Mouse (Mus musculus) midbrain, postnatal 0 days (tissue): ENCODE data around the gene Chd4. TPM values are rescaled to one million over a fixed set of nuclear protein-coding genes. Genes with fewer than 3 reads are reported as not detected.

Experiments used
- ATAC-seq: fragments of 200-750 bp; cut with Nextera tagmentation; 2 replicates; pipeline ENCODE4 v1.8.0; 2017; ENCODE audit warnings: moderate number of reproducible peaks, mild to moderate bottlenecking, moderate TSS enrichment, moderate library complexity; ENCODE audit not compliant: low FRiP score
- DNase-seq: peaks from one replicate; pipeline ENCODE4 v3.0.0-alpha.2; 2015; ENCODE audit warnings: low spot score
- H3K27ac ChIP-seq: fragments of 300-500 bp; sonication (generic); 2 replicates; pipeline ENCODE4 v1.5.1; 2014; ENCODE audit warnings: low read depth, mild to moderate bottlenecking, low read length, mixed read lengths
- H3K27me3 ChIP-seq: fragments of 300-500 bp; sonication (generic); 2 replicates; pipeline ENCODE4 v1.6.1; 2014; ENCODE audit warnings: low read length, control low read depth, mixed read lengths; ENCODE audit not compliant: insufficient read depth
- H3K36me3 ChIP-seq: fragments of 300-500 bp; sonication (generic); 2 replicates; pipeline ENCODE4 v1.6.1; 2014; ENCODE audit warnings: low read length, control low read depth, mixed read lengths; ENCODE audit not compliant: insufficient read depth
- H3K4me1 ChIP-seq: fragments of 300-500 bp; sonication (generic); 2 replicates; pipeline ENCODE4 v1.6.1; 2014; ENCODE audit warnings: mild to moderate bottlenecking, control low read depth, antibody characterized with exemption, low read length, mixed read lengths; ENCODE audit not compliant: insufficient read depth
- H3K4me2 ChIP-seq: fragments of 300-500 bp; sonication (generic); 2 replicates; pipeline ENCODE4 v1.6.1; 2014; ENCODE audit warnings: low read depth, mild to moderate bottlenecking, low read length, mixed read lengths; ENCODE audit not compliant: poor library complexity, severe bottlenecking
- H3K4me3 ChIP-seq: fragments of 300-500 bp; sonication (generic); 2 replicates; pipeline ENCODE4 v1.5.1; 2014; ENCODE audit warnings: low read depth, mild to moderate bottlenecking, low read length, moderate library complexity
- H3K9ac ChIP-seq: fragments of 300-500 bp; sonication (generic); replicated peaks from 2 replicates; pipeline ENCODE4 v1.6.1; 2014; ENCODE audit warnings: mild to moderate bottlenecking, low read length, moderate library complexity, mixed read lengths; ENCODE audit not compliant: poor library complexity, severe bottlenecking
- H3K9me3 ChIP-seq: fragments of 300-500 bp; sonication (generic); 2 replicates; pipeline ENCODE4 v1.6.1; 2016; ENCODE audit warnings: low read length, control low read depth
- CTCF ChIP-seq: IDR thresholded peaks from 2 replicates; pipeline ENCODE4 v1.5.1; 2016; ENCODE audit warnings: antibody characterized with exemption, mild to moderate bottlenecking
- WGBS: fragments of 180-500 bp; shearing (Covaris S2); extraction: QIAGEN DNeasy Blood & Tissue Kit; methylation state at CpG from one replicate; pipeline ENCODE4 v1.1.7; 2014; 5-methylcytosine and 5-hydroxymethylcytosine counted together
- polyA plus RNA-seq: library from polyadenylated mRNA; unstranded; fragments of >200 nt; fragmentation: Nextera tagmentation; extraction: Ambion mirVana; gene quantifications from 2 replicates; pipeline ENCODE4 v1.2.1, GENCODE M21; 2015
- total RNA-seq: library from RNA; depleted of rRNA; stranded (reverse); fragments of >200 nt; gene quantifications from 2 replicates; pipeline ENCODE4 v1.2.3, GENCODE M21; 2014

Chd4 gene
- total and polyA plus RNA-seq, 2 experiments from 2014 or later, result 89.1 to 117 TPM

GRCm38 (mm10) chr6:125088561-125089321 lies 7.0 kb upstream of the Chd4 start:
- Histone ChIP-seq H3K27me3 (no peaks in the 10 kb centered on the region), H3K4me2 (peak overlapping the region; percentile 43), H3K9ac (peak overlapping the region; percentile 5; the same call in 1 of the 2 replicates), H3K9me3 (no peaks in the 10 kb centered on the region), H3K27ac (peak overlapping the region; percentile 89), H3K4me3 (no peak overlapping the region), H3K4me1 (peaks cover 16% of the 10 kb centered on the region), H3K36me3 (no peaks in the 10 kb centered on the region)
- ATAC-seq, result peak; percentile 84
- DNase-seq, result peak; percentile 95
- WGBS, result 2% methylated on average over 20 of the region's 20 CpGs
- TF ChIP-seq CTCF, result peak; percentile 35

GRCm38 (mm10) chr6:125089521-125090321 lies 6.1 kb upstream of the Chd4 start:
- WGBS, result 4% methylated on average over 14 of the region's 15 CpGs
- peak overlapping the region; percentile 43 for H3K4me2 ChIP-seq
- peak; percentile 16; the same call in 1 of the 2 replicates for TF ChIP-seq CTCF
- no peaks in the 10 kb centered on the region for H3K9me3 ChIP-seq
- H3K27ac ChIP-seq, result peak overlapping the region; percentile 89
- H3K4me3 ChIP-seq, result no peak overlapping the region
- DNase-seq (peak; percentile 89), ATAC-seq (peak; percentile 75)
- no peaks in the 10 kb centered on the region for H3K36me3 ChIP-seq
- H3K9ac ChIP-seq, result peak overlapping the region; percentile 29; the same call in 1 of the 2 replicates
- H3K4me1 ChIP-seq, result peaks cover 16% of the 10 kb centered on the region
- no peaks in the 10 kb centered on the region for H3K27me3 ChIP-seq

- Histone ChIP-seq H3K4me3 (no peak overlapping the region), H3K4me2 (0 out of 2 replicates have a peak overlapping the region, but pooled peaks have one; percentile 43), H3K27me3 (no peaks in the 10 kb centered on the region), H3K36me3 (no peaks in the 10 kb centered on the region), H3K27ac (peak overlapping the region; percentile 89), H3K9ac (no peak overlapping the region), H3K4me1 (peaks cover 16% of the 10 kb centered on the region), H3K9me3 (no peaks in the 10 kb centered on the region)
- ATAC-seq (no peak), DNase-seq (no peak)
- no peak for TF ChIP-seq CTCF
- WGBS, result 46% methylated on average over 10 of the region's 10 CpGs
Measured at GRCm38 (mm10) chr6:125090341-125091085, 5.3 kb upstream of the Chd4 start.

- Histone ChIP-seq H3K9me3 (no peaks in the 10 kb centered on the region), H3K4me1 (peaks cover 16% of the 10 kb centered on the region), H3K4me2 (no peak overlapping the region), H3K9ac (no peak overlapping the region), H3K4me3 (no peak overlapping the region), H3K36me3 (no peaks in the 10 kb centered on the region), H3K27me3 (no peaks in the 10 kb centered on the region), H3K27ac (no peak overlapping the region)
- DNase-seq (no peak), ATAC-seq (no peak)
- WGBS, result 92% methylated on average over 5 of the region's 5 CpGs
- TF ChIP-seq CTCF, result no peak
Measured at GRCm38 (mm10) chr6:125092372-125092771, 3.4 kb upstream of the Chd4 start.

- Histone ChIP-seq H3K4me3 (no peak overlapping the region), H3K4me1 (peaks cover 33% of the 10 kb centered on the region), H3K27me3 (no peaks in the 10 kb centered on the region), H3K36me3 (peaks cover 13% of the 10 kb centered on the region), H3K9ac (no peak overlapping the region), H3K27ac (peak overlapping the region; percentile 90), H3K4me2 (no peak overlapping the region), H3K9me3 (no peaks in the 10 kb centered on the region)
- DNase-seq (no peak), ATAC-seq (no peak)
- WGBS, result 76% methylated on average over 3 of the region's 3 CpGs
- no peak for TF ChIP-seq CTCF
Measured at GRCm38 (mm10) chr6:125094843-125095242, 938 bp upstream of the Chd4 start.
